Mouse (Mus musculus): Measurements from ENCODE around the gene Arrdc1.

DNA sequence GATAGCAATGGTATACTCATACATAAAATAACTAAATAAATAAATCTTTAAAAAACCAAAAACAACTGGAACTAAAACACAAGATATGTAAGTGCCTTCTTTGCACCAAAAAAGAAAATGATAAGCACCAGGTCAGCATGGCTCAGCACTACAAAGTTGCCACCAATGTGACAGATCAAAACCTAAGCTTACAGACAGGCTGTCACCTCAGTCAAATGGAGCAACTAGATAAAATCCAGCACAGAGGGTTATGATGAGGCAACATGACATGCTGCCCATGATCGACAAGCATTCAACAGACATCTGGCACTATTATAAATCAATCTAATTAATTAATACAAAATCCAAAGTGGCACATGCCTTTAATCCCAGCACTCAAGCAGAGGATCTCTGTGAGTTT, 40.8 kb downstream of the Arrdc1 start:
- no peak for TF ChIP-seq CTCF (IDR thresholded peaks at IDR 0.05; ENCODE audit: extremely low read depth, insufficient read depth, insufficient read length, insufficient replicate concordance)
- TF ChIP-seq POLR2A (IDR thresholded peaks at IDR 0.05; ENCODE audit: low read depth, low read length), result no peak
